Mouse (Mus musculus) hindbrain, embryonic 16.5 days (tissue): ENCODE results near the gene Gpr107. TPM values are rescaled to one million over a fixed set of nuclear protein-coding genes. Genes with fewer than 3 reads are reported as not detected.

ENCODE experiments used
- ATAC-seq: fragments of 200-750 bp; cut with Nextera tagmentation; 2 replicates; pipeline ENCODE4 v1.8.0; 2017; ENCODE audit warnings: moderate TSS enrichment, moderate library complexity
- H3K27ac ChIP-seq: fragments of 300-500 bp; sonication (generic); 2 replicates; pipeline ENCODE4 v1.5.1; 2014; ENCODE audit warnings: low read depth, mild to moderate bottlenecking, control low read depth, low read length, moderate library complexity
- H3K27me3 ChIP-seq: fragments of 300-500 bp; sonication (generic); replicated peaks from 2 replicates; pipeline ENCODE4 v1.6.1; 2014; ENCODE audit warnings: low read length; ENCODE audit not compliant: control insufficient read depth, insufficient read depth
- H3K36me3 ChIP-seq: fragments of 300-500 bp; sonication (generic); 2 replicates; pipeline ENCODE4 v1.6.1; 2014; ENCODE audit warnings: mild to moderate bottlenecking, low read length, moderate library complexity, mixed read lengths; ENCODE audit not compliant: control insufficient read depth, insufficient read depth
- H3K4me1 ChIP-seq: fragments of 300-500 bp; sonication (generic); 2 replicates; pipeline ENCODE4 v1.6.1; 2014; ENCODE audit warnings: low read depth, low read length; ENCODE audit not compliant: control insufficient read depth, insufficient read depth
- H3K4me2 ChIP-seq: fragments of 300-500 bp; sonication (generic); 2 replicates; pipeline ENCODE4 v1.6.1; 2014; ENCODE audit warnings: mild to moderate bottlenecking, low read length, control low read depth, moderate library complexity
- H3K4me3 ChIP-seq: fragments of 300-500 bp; sonication (generic); 2 replicates; pipeline ENCODE4 v1.5.1; 2014; ENCODE audit warnings: mild to moderate bottlenecking, low read length, control low read depth, moderate library complexity
- H3K9ac ChIP-seq: fragments of 300-500 bp; sonication (generic); 2 replicates; pipeline ENCODE4 v1.6.1; 2014; ENCODE audit warnings: low read depth, mild to moderate bottlenecking, control low read depth, low read length, moderate library complexity
- H3K9me3 ChIP-seq: fragments of 300-500 bp; sonication (generic); 2 replicates; pipeline ENCODE4 v1.6.1; 2014; ENCODE audit warnings: mild to moderate bottlenecking, low read length, moderate library complexity; ENCODE audit not compliant: control insufficient read depth
- WGBS: fragments of 180-500 bp; shearing (Covaris S2); extraction: QIAGEN DNeasy Blood & Tissue Kit; methylation state at CpG from one replicate; pipeline ENCODE4 v1.1.7; 2014; 5-methylcytosine and 5-hydroxymethylcytosine counted together
- polyA plus RNA-seq: library from polyadenylated mRNA; unstranded; fragments of >200 nt; fragmentation: Nextera tagmentation; extraction: Ambion mirVana; gene quantifications from 2 replicates; pipeline ENCODE4 v1.2.1, GENCODE M21; 2015

Gene Gpr107
- polyA plus RNA-seq, 1 experiment from 2014 or later = 34.4 TPM

- Histone ChIP-seq H3K4me1 (no peaks in the 10 kb centered on the region), H3K27ac (no peak overlapping the region), H3K9me3 (no peaks in the 10 kb centered on the region), H3K27me3 (no peaks in the 10 kb centered on the region), H3K4me2 (no peak overlapping the region), H3K4me3 (no peak overlapping the region), H3K36me3 (peaks cover 5% of the 10 kb centered on the region), H3K9ac (no peak overlapping the region)
- WGBS = 92% methylated on average over 4 of the region's 4 CpGs
- ATAC-seq = no peak
Observed at GRCm38 (mm10) chr2:31198621-31199020, 46.5 kb downstream of the Gpr107 start.

- Histone ChIP-seq H3K36me3 (peaks cover 5% of the 10 kb centered on the region), H3K4me2 (no peak overlapping the region), H3K4me1 (no peaks in the 10 kb centered on the region), H3K4me3 (no peak overlapping the region), H3K27me3 (no peaks in the 10 kb centered on the region), H3K27ac (no peak overlapping the region), H3K9ac (no peak overlapping the region), H3K9me3 (no peaks in the 10 kb centered on the region)
- 89% methylated on average over 2 of the region's 2 CpGs for WGBS
- no peak for ATAC-seq
Observed at GRCm38 (mm10) chr2:31200051-31200450, 47.9 kb downstream of the Gpr107 start.

GRCm38 (mm10) chr2:31201851-31202250, 49.7 kb downstream of the Gpr107 start:
- 74% methylated on average over 7 of the region's 7 CpGs for WGBS
- 0 out of 2 replicates have a peak, but pooled peaks have one; percentile 43 for ATAC-seq
- no peak overlapping the region for H3K27ac ChIP-seq
- peaks cover 10% of the 10 kb centered on the region for H3K4me1 ChIP-seq
- H3K4me3 ChIP-seq = no peak overlapping the region
- no peaks in the 10 kb centered on the region for H3K9me3 ChIP-seq
- no peak overlapping the region for H3K9ac ChIP-seq
- H3K36me3 ChIP-seq = peaks cover under 1% of the 10 kb centered on the region
- H3K4me2 ChIP-seq = no peak overlapping the region
- H3K27me3 ChIP-seq = no peaks in the 10 kb centered on the region

GRCm38 (mm10) chr2:31202357-31202756, 50.2 kb downstream of the Gpr107 start:
- WGBS = 39% methylated on average over 3 of the region's 3 CpGs
- Histone ChIP-seq H3K4me3 (no peak overlapping the region), H3K27me3 (no peaks in the 10 kb centered on the region), H3K36me3 (no peaks in the 10 kb centered on the region; the same call in 1 of the 2 replicates), H3K9ac (no peak overlapping the region), H3K4me1 (peaks cover 10% of the 10 kb centered on the region), H3K9me3 (no peaks in the 10 kb centered on the region), H3K27ac (no peak overlapping the region), H3K4me2 (no peak overlapping the region)
- ATAC-seq = no peak

- Histone ChIP-seq H3K9ac (no peak overlapping the region), H3K36me3 (peaks cover 3% of the 10 kb centered on the region; the same call in 1 of the 2 replicates), H3K9me3 (no peaks in the 10 kb centered on the region), H3K27me3 (no peaks in the 10 kb centered on the region), H3K4me3 (no peak overlapping the region), H3K4me1 (peaks cover 10% of the 10 kb centered on the region), H3K27ac (no peak overlapping the region), H3K4me2 (no peak overlapping the region)
- WGBS = 74% methylated on average over 4 of the region's 4 CpGs
- no peak for ATAC-seq
Observed at GRCm38 (mm10) chr2:31202956-31203355, 50.8 kb downstream of the Gpr107 start.

GRCm38 (mm10) chr2:31204677-31205076, 52.6 kb downstream of the Gpr107 start:
- WGBS = 81% methylated on average over 5 of the region's 5 CpGs
- Histone ChIP-seq H3K9me3 (no peaks in the 10 kb centered on the region), H3K4me1 (peaks cover 10% of the 10 kb centered on the region), H3K27ac (no peak overlapping the region), H3K4me2 (no peak overlapping the region), H3K4me3 (no peak overlapping the region), H3K9ac (no peak overlapping the region), H3K27me3 (no peaks in the 10 kb centered on the region), H3K36me3 (peaks cover 3% of the 10 kb centered on the region)
- ATAC-seq = no peak

GRCm38 (mm10) chr2:31206211-31206610, 54.1 kb downstream of the Gpr107 start:
- Histone ChIP-seq H3K4me2 (no peak overlapping the region), H3K27me3 (no peaks in the 10 kb centered on the region), H3K9me3 (no peaks in the 10 kb centered on the region), H3K9ac (no peak overlapping the region), H3K27ac (peak overlapping the region; percentile 6; the same call in 1 of the 2 replicates), H3K36me3 (peaks cover 7% of the 10 kb centered on the region), H3K4me1 (peaks cover 10% of the 10 kb centered on the region), H3K4me3 (no peak overlapping the region)
- ATAC-seq = no peak
- WGBS = 52% methylated on average over 4 of the region's 4 CpGs

- Histone ChIP-seq H3K9me3 (no peaks in the 10 kb centered on the region), H3K9ac (no peak overlapping the region), H3K27ac (no peak overlapping the region), H3K4me3 (no peak overlapping the region), H3K4me1 (peaks cover 10% of the 10 kb centered on the region), H3K4me2 (no peak overlapping the region), H3K36me3 (peaks cover 7% of the 10 kb centered on the region), H3K27me3 (no peaks in the 10 kb centered on the region)
- ATAC-seq = peak; percentile 51; the same call in 1 of the 2 replicates
- WGBS = 28% methylated on average over 8 of the region's 8 CpGs
Observed at GRCm38 (mm10) chr2:31206882-31207281, 54.8 kb downstream of the Gpr107 start.

- 90% methylated on average over 13 of the region's 13 CpGs for WGBS
- no peaks in the 10 kb centered on the region for H3K9me3 ChIP-seq
- ATAC-seq = no peak
Observed at GRCm38 (mm10) chr2:31208544-31209142, 56.5 kb downstream of the Gpr107 start.

More at GRCm38 (mm10) chr2:31208544-31209142, 56.5 kb downstream of the Gpr107 start:
- Histone ChIP-seq H3K27me3 (no peaks in the 10 kb centered on the region), H3K4me3 (no peak overlapping the region), H3K4me1 (peaks cover 10% of the 10 kb centered on the region), H3K36me3 (peaks cover 7% of the 10 kb centered on the region), H3K27ac (no peak overlapping the region), H3K9ac (no peak overlapping the region), H3K4me2 (no peak overlapping the region)
